Mouse (Mus musculus): ENCODE measurements around the gene Gm3629.
"Not testable (repeated sequence)": the region's sequence is repeated elsewhere in the genome, so short reads cannot be mapped to it uniquely, and the experiment has no call there.

The Gm3629 gene

GRCm38 (mm10) chr14:6590513-6590912 lies at the start of gene Gm3629:
Gm3629 (minus strand) TSS chr14:6590613.
- not testable (repeated sequence) for DNase-seq

DNA sequence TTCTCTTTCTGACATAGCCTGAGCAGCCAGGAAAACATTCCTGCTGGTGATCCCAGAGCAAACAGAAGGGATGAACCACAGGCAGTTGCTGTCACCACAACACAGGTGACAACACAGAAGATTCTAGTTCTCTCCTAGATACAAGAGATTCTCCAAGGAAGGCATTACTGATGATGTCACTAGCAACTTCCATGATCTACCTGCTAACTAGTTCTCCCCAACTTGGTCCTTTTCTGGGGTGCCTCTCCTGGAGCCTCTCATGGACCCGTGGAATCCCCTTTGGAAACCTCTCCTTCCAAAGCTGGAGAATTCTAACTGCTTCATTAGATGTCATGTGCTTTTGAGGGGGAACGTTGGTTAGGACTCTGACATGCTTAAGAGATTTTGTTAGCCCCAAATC lies 31.9 kb upstream of the Gm3629 start, which contains the start of gene Gm3460:
TSS of gene Gm3460 (minus strand) at position 101 of the 400 bp plus-strand sequence.
- DNase-seq, result not testable (repeated sequence)

GRCm38 (mm10) chr14:6606436-6606835 lies 16.0 kb upstream of the Gm3629 start:
- DNase-seq, result not testable (repeated sequence)

DNA sequence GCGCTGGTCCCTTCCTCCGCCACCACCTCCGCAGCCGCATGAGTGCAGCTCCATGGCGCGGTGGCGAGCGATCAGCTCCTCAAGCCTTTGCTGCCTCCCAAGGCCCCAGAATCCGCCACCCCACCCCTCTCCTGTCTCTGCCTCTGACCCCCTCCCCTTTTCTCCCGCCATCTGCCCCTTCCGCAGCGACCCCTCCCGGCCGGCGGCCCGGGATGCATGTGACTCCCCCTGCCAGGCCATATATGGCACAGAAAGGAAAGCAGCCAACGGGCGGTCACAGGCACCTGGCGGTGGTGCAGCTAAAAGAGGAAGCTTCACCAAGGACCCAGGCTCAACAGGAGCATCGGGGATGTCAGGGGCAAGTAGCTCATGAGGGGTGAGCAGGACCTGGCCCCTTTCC lies 14.6 kb upstream of the Gm3629 start:
- DNase-seq, result not testable (repeated sequence)

GRCm38 (mm10) chr14:6604551-6604950 lies 14.1 kb upstream of the Gm3629 start:
- DNase-seq, result not testable (repeated sequence)

GRCm38 (mm10) chr14:6537190-6537589 lies 53.2 kb downstream of the Gm3629 start, which contains the start of gene Gm8356:
Gm8356 (minus strand) TSS chr14:6537290.
- not testable (repeated sequence) for DNase-seq
